In genomic region chr17:67584937-67585579, GRCm38 (mm10) we compare ENCODE assay signal across 9 mouse cellular contexts. TPM values are rescaled to one million over a fixed set of nuclear protein-coding genes. Genes with fewer than 3 reads are reported as not detected.
DNase-seq lines count a peak whose midpoint lies in the region; ATAC-seq and TF ChIP-seq lines count a peak whose summit lies in the region.
"Had no signal": no experiment of that assay in that cellular context is flagged by ENCODE, and none has a peak within 500 bp of the region (broad histone marks: within the 10 kb centered on the region; RNA-seq: fewer than 3 reads in every experiment).

No protein-coding gene starts in this region.

- 31% methylated on average over 6 of the region's 6 CpGs for WGBS in forebrain, embryonic 10.5 days
- WGBS in heart, embryonic 16.5 days = 22% methylated on average over 6 of the region's 6 CpGs
- WGBS in liver, adult 2 months = 19% methylated on average over 6 of the region's 6 CpGs
- WGBS in neural tube, embryonic 12.5 days = 26% methylated on average over 6 of the region's 6 CpGs

- peak; percentile 49; the same call in 1 of the 2 replicates for ATAC-seq in heart, embryonic 16.5 days (replicated peaks; ENCODE audit: extremely low read depth, insufficient read depth, low FRiP score)
- peak; percentile 68 for ATAC-seq in neural tube, embryonic 12.5 days (ENCODE audit: low FRiP score, low read depth)

- no peak for TF ChIP-seq POLR2A in brain, embryonic 14.5 days (IDR thresholded peaks at IDR 0.05; ENCODE audit: borderline replicate concordance, extremely low read depth, insufficient read depth, insufficient read length, poor library complexity, severe bottlenecking)
- no peak for TF ChIP-seq POLR2A in liver, adult 2 months (IDR thresholded peaks at IDR 0.05; ENCODE audit: extremely low read depth, insufficient read depth, low read length)

- H3K9me3 ChIP-seq in forebrain, embryonic 10.5 days = no peaks in the 10 kb centered on the region
- no peaks in the 10 kb centered on the region for H3K9me3 ChIP-seq in heart, embryonic 16.5 days (replicated peaks; ENCODE audit: control insufficient read depth, low read length)
- no peaks in the 10 kb centered on the region for H3K9me3 ChIP-seq in neural tube, embryonic 12.5 days

- DNase-seq in 416B (ENCODE audit: low read depth) = peak; percentile 44
- peak; percentile 92 for DNase-seq in brain, embryonic 14.5 days (ENCODE audit: low read depth)
- DNase-seq in forebrain, embryonic 10.5 days (ENCODE audit: extremely low spot score, low spot score) = peak; percentile 77
- peak; percentile 91 for DNase-seq in kidney, postnatal 10 days
- peak; percentile 26 for DNase-seq in liver, adult 2 months (ENCODE audit: extremely low read depth, low read depth, low spot score)
- DNase-seq in thymus, postnatal 0 days (ENCODE audit: low spot score) = peak; percentile 48

- no peaks in the 10 kb centered on the region for H3K27me3 ChIP-seq in forebrain, embryonic 10.5 days (ENCODE audit: poor library complexity, severe bottlenecking)
- no peaks in the 10 kb centered on the region for H3K27me3 ChIP-seq in heart, embryonic 16.5 days (ENCODE audit: control insufficient read depth, insufficient read depth, low read length)
- no peaks in the 10 kb centered on the region for H3K27me3 ChIP-seq in liver, adult 2 months (ENCODE audit: control insufficient read depth, insufficient read depth, low read length)
- H3K27me3 ChIP-seq in neural tube, embryonic 12.5 days (replicated peaks) = no peaks in the 10 kb centered on the region

- no peak overlapping the region for H3K4me2 ChIP-seq in heart, embryonic 16.5 days (ENCODE audit: low read depth, low read length)
- no peak overlapping the region for H3K4me2 ChIP-seq in neural tube, embryonic 12.5 days (replicated peaks)

- H3K9ac ChIP-seq in heart, embryonic 16.5 days (ENCODE audit: low read length) = no peak overlapping the region
- no peak overlapping the region for H3K9ac ChIP-seq in liver, adult 2 months (ENCODE audit: low read depth, low read length)
- H3K9ac ChIP-seq in neural tube, embryonic 12.5 days = no peak overlapping the region

- H3K79me2 ChIP-seq in liver, adult 2 months (ENCODE audit: control insufficient read depth, insufficient read depth, low read length) = no peaks in the 10 kb centered on the region

- H3K4me1 ChIP-seq in forebrain, embryonic 10.5 days = no peaks in the 10 kb centered on the region
- H3K4me1 ChIP-seq in heart, embryonic 16.5 days (ENCODE audit: control insufficient read depth, insufficient read depth, low read length) = no peaks in the 10 kb centered on the region
- H3K4me1 ChIP-seq in liver, adult 2 months (ENCODE audit: control insufficient read depth, insufficient read depth, low read length) = no peaks in the 10 kb centered on the region; the same call in 1 of the 2 replicates
- no peaks in the 10 kb centered on the region for H3K4me1 ChIP-seq in neural tube, embryonic 12.5 days

- no peak overlapping the region for H3K4me3 ChIP-seq in forebrain, embryonic 10.5 days
- H3K4me3 ChIP-seq in heart, embryonic 16.5 days (ENCODE audit: low read length) = no peak overlapping the region
- H3K4me3 ChIP-seq in liver, adult 2 months (ENCODE audit: insufficient read depth, low read depth, low read length) = no peak overlapping the region
- H3K4me3 ChIP-seq in neural tube, embryonic 12.5 days = no peak overlapping the region

- H3K27ac ChIP-seq in forebrain, embryonic 10.5 days = no peak overlapping the region
- no peak overlapping the region for H3K27ac ChIP-seq in heart, embryonic 16.5 days (ENCODE audit: low read length)
- no peak overlapping the region for H3K27ac ChIP-seq in liver, adult 2 months (replicated peaks; ENCODE audit: insufficient read depth, low read depth, low read length)
- no peak overlapping the region for H3K27ac ChIP-seq in neural tube, embryonic 12.5 days

- TF ChIP-seq CTCF in brain, embryonic 14.5 days (IDR thresholded peaks at IDR 0.05; ENCODE audit: borderline replicate concordance, extremely low read depth, insufficient read depth, insufficient read length) = peak; percentile 78; the same call in 1 of the 2 replicates
- peak; percentile 44; the same call in 1 of the 2 replicates for TF ChIP-seq CTCF in liver, adult 2 months (IDR thresholded peaks at IDR 0.05; ENCODE audit: low read depth, low read length)

- no peaks in the 10 kb centered on the region for H3K36me3 ChIP-seq in forebrain, embryonic 10.5 days (replicated peaks)
- no peaks in the 10 kb centered on the region for H3K36me3 ChIP-seq in heart, embryonic 16.5 days (ENCODE audit: control insufficient read depth, insufficient read depth)
- H3K36me3 ChIP-seq in liver, adult 2 months (ENCODE audit: control insufficient read depth, insufficient read depth, low read length) = no peaks in the 10 kb centered on the region
- H3K36me3 ChIP-seq in neural tube, embryonic 12.5 days = no peaks in the 10 kb centered on the region
- H3K36me3 ChIP-seq: G1E had no signal

RNA-seq across cellular contexts. Expression of gene Lrrc30, which starts 47.5 kb away (rescaled TPM):
- not detected in 2 replicates for polyA plus RNA-seq in brain, embryonic 14.5 days (2012; rRNA removed)
- polyA plus RNA-seq in forebrain, embryonic 10.5 days (2016; fragmentation: Nextera tagmentation; extraction: Ambion mirVana) = not detected in 2 replicates
- 0.11 TPM in 1 of 2 replicates, not detected in the other for polyA plus RNA-seq in heart, embryonic 16.5 days (2015; fragmentation: Nextera tagmentation; extraction: Ambion mirVana)
- total RNA-seq in liver, adult 2 months (2014; rRNA removed) = not detected in 2 replicates
- not detected in 2 replicates for polyA plus RNA-seq in liver, adult 2 months (2012; rRNA removed)
- not detected in 2 replicates for polyA plus RNA-seq in neural tube, embryonic 12.5 days (2016; fragmentation: Nextera tagmentation; extraction: Ambion mirVana)
- not detected in 2 replicates for polyA plus RNA-seq in thymus, postnatal 0 days (2015; fragmentation: Nextera tagmentation; extraction: Ambion mirVana)
- total RNA-seq: G1E had no signal
- polyA plus RNA-seq: G1E had no signal

Comparison
In these comparisons a context has a peak if more than half of its experiments do, and no peak if none do; other contexts are left out.
1. DNase-seq: peak in every context shown above with its lines; median percentile 92 in brain, embryonic 14.5 days; 91 in kidney, postnatal 10 days; 77 in forebrain, embryonic 10.5 days; 48 in thymus, postnatal 0 days; 44 in 416B; 26 in liver, adult 2 months.